11 mouse cellular contexts compared by ENCODE assay signal in the genomic region with DNA sequence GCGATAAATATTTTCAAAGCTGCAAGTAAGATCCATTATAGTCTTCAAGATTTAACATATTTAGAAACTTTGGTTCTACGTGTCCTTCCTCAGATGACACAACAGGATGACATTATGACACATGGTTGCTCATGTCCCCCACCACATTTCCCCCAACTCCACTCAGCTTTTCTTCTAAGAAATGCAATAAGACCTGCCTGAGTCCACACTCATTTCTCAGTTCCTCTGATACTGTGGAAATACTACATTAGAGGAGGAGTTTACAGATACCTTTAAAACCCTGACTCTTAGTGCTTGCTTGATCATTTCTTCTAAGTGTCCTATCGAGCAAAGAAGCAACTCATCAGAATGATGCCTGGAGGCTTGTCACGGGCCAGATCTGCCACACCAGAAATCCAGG. TPM values are rescaled to one million over a fixed set of nuclear protein-coding genes. Genes with fewer than 3 reads are reported as not detected.
"Had no signal": no experiment of that assay in that cellular context is flagged by ENCODE, and none has a peak within 500 bp of the region (broad histone marks: within the 10 kb centered on the region; RNA-seq: fewer than 3 reads in every experiment).

A gene (plus strand): TSS at position 301 of the 400 bp plus-strand sequence.

RNA-seq across cellular contexts. Expression of the gene that starts here (rescaled TPM):
- polyA plus RNA-seq: kidney, adult 2 months; kidney, embryonic 14.5 days; large intestine, adult 2 months; limb, embryonic 10.5 days; lung, adult 2 months; macrophage; midbrain, embryonic 10.5 days; midbrain, embryonic 13.5 days; myocyte; small intestine, adult 2 months; spleen, adult 2 months had no signal
